ENCODE assay signal across 9 mouse cellular contexts in genomic region chr16:13367466-13367856, GRCm38 (mm10).
A peak's percentile ranks its signal among the peaks of the same experiment; 100 is the strongest.
DNase-seq lines count a peak whose midpoint lies in the region; ATAC-seq and TF ChIP-seq lines count a peak whose summit lies in the region.
"Had no signal": no experiment of that assay in that cellular context is flagged by ENCODE, and none has a peak within 500 bp of the region (broad histone marks: within the 10 kb centered on the region; RNA-seq: fewer than 3 reads in every experiment).

No protein-coding gene starts in this region.

- WGBS in heart, embryonic 10.5 days: 68% methylated on average over 2 of the region's 2 CpGs
- 48% methylated on average over 2 of the region's 2 CpGs for WGBS in lung, embryonic 14.5 days
- WGBS in limb, embryonic 15.5 days: 59% methylated on average over 2 of the region's 2 CpGs

- ATAC-seq in lung, embryonic 14.5 days (ENCODE audit: insufficient read depth): no peak
- no peak for ATAC-seq in limb, embryonic 15.5 days (ENCODE audit: insufficient number of reproducible peaks, low FRiP score, low TSS enrichment, low read depth)

- no peak overlapping the region for H3K4me3 ChIP-seq in heart, embryonic 10.5 days
- H3K4me3 ChIP-seq in lung, embryonic 14.5 days (ENCODE audit: low read depth, low read length): no peak overlapping the region
- H3K4me3 ChIP-seq in cortical plate, adult 2 months (ENCODE audit: insufficient read depth, low read length): no peak overlapping the region
- H3K4me3 ChIP-seq in limb, embryonic 15.5 days: no peak overlapping the region

- TF ChIP-seq POLR2A in cortical plate, adult 2 months (IDR thresholded peaks at IDR 0.05; ENCODE audit: extremely low read depth, insufficient read depth, low read length): no peak

- no peak for TF ChIP-seq CTCF in lung, embryonic 14.5 days (IDR thresholded peaks at IDR 0.05; ENCODE audit: low read depth)
- TF ChIP-seq CTCF in cortical plate, adult 2 months (IDR thresholded peaks at IDR 0.05; ENCODE audit: extremely low read depth, insufficient read depth, low read length): no peak

- H3K9ac ChIP-seq in lung, embryonic 14.5 days: no peak overlapping the region
- no peak overlapping the region for H3K9ac ChIP-seq in limb, embryonic 15.5 days

- H3K9me3 ChIP-seq in heart, embryonic 10.5 days: no peaks in the 10 kb centered on the region
- H3K9me3 ChIP-seq in lung, embryonic 14.5 days (ENCODE audit: low read depth, low read length): no peaks in the 10 kb centered on the region
- no peaks in the 10 kb centered on the region for H3K9me3 ChIP-seq in limb, embryonic 15.5 days

- 0 out of 2 replicates have a peak, but pooled peaks cover 3% of the 10 kb centered on the region for H3K36me3 ChIP-seq in heart, embryonic 10.5 days
- H3K36me3 ChIP-seq in lung, embryonic 14.5 days (ENCODE audit: insufficient read depth): 0 out of 2 replicates have a peak, but pooled peaks cover 2% of the 10 kb centered on the region
- no peaks in the 10 kb centered on the region for H3K36me3 ChIP-seq in limb, embryonic 15.5 days

- H3K4me2 ChIP-seq in lung, embryonic 14.5 days: no peak overlapping the region
- no peak overlapping the region for H3K4me2 ChIP-seq in limb, embryonic 15.5 days

- peaks cover 53% of the 10 kb centered on the region for H3K4me1 ChIP-seq in heart, embryonic 10.5 days
- H3K4me1 ChIP-seq in lung, embryonic 14.5 days (ENCODE audit: insufficient read depth): peaks cover 6% of the 10 kb centered on the region; the same call in 1 of the 2 replicates
- peaks cover 26% of the 10 kb centered on the region for H3K4me1 ChIP-seq in cortical plate, adult 2 months (ENCODE audit: control insufficient read depth, insufficient read depth, low read length)
- peaks cover 19% of the 10 kb centered on the region for H3K4me1 ChIP-seq in limb, embryonic 15.5 days

- H3K27me3 ChIP-seq in heart, embryonic 10.5 days (ENCODE audit: insufficient read depth, poor library complexity, severe bottlenecking): no peaks in the 10 kb centered on the region
- H3K27me3 ChIP-seq in lung, embryonic 14.5 days (ENCODE audit: insufficient read depth, low read length): no peaks in the 10 kb centered on the region
- H3K27me3 ChIP-seq in limb, embryonic 15.5 days: no peaks in the 10 kb centered on the region

- no peak for DNase-seq in heart, embryonic 10.5 days (ENCODE audit: low spot score)
- DNase-seq in heart, adult 9 months (ENCODE audit: low spot score in 2 of 2): no peak
- no peak for DNase-seq in lung, embryonic 14.5 days
- DNase-seq in lung, postnatal 10 days: no peak
- no peak for DNase-seq in adrenal gland, adult (ENCODE audit: inconsistent age in 2 of 2, low spot score in 1 of 2)
- no peak for DNase-seq in right cerebral cortex, adult 2 months (ENCODE audit: low spot score in 2 of 2)
- DNase-seq: gastrocnemius, postnatal 36 days had no signal

- H3K27ac ChIP-seq in heart, embryonic 10.5 days: 0 out of 2 replicates have a peak overlapping the region, but pooled peaks have one; percentile 24
- H3K27ac ChIP-seq in lung, embryonic 14.5 days (ENCODE audit: low read depth): peak overlapping the region; percentile 40; the same call in 1 of the 2 replicates
- peak overlapping the region; percentile 84 for H3K27ac ChIP-seq in cortical plate, adult 2 months (ENCODE audit: insufficient read depth, low read length)
- H3K27ac ChIP-seq in limb, embryonic 15.5 days: peak overlapping the region; percentile 80

Comparison
In these comparisons a context has a peak if more than half of its experiments do, and no peak if none do; other contexts are left out.
1. H3K27ac ChIP-seq: peak in every context shown above with its lines; median percentile 84 in cortical plate, adult 2 months; 80 in limb, embryonic 15.5 days; 40 in lung, embryonic 14.5 days; 24 in heart, embryonic 10.5 days.